Mouse (Mus musculus): ENCODE results near the gene Ttc30a1.
"Not testable (repeated sequence)": the region's sequence is repeated elsewhere in the genome, so short reads cannot be mapped to it uniquely, and the experiment has no call there.

Ttc30a1 gene

DNA sequence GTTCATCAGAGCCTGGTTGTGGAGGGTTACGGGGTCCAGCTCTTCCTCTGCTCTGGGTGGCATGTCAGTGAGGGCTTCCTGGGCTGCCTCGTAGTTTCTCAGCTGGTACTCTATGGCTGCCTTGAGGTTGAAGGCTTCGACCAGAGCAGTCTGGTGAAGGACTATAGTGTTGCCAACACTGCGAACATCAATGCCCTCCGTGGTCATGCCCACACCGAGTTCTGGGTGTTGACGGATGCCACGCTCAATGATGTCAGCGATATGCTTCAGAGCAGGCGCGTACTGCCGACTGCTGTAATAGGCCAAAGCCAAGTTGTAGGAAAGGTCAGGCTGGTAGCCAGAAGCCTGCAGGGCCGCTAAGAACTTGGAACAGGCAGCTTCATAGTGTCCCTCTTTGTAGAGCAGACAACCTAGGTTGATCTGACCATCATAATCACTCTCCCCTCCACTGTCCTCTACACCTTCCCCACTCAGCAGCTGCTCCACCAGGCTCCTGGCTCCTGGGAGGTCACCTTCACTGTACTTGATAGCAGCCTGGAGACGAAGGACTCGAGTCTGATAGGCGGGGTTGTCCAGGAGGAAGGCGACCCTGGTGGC is 44.1 kb downstream of the Ttc30a1 start:
- in situ Hi-C loops (cut with MboI; ENCODE audit: low sequenced_read_pairs): not testable (repeated sequence)

GRCm38 (mm10) chr2:75936685-75937084 is 45.1 kb downstream of the Ttc30a1 start:
- in situ Hi-C loops (cut with MboI; ENCODE audit: low sequenced_read_pairs): not testable (repeated sequence)

- in situ Hi-C loops (cut with MboI; ENCODE audit: low sequenced_read_pairs): no loop called here
These were observed 48.2 kb downstream of the Ttc30a1 start for GRCm38 (mm10) chr2:75933541-75933940.

GRCm38 (mm10) chr2:75930941-75931340 is 50.8 kb downstream of the Ttc30a1 start:
- in situ Hi-C loops (cut with MboI; ENCODE audit: low sequenced_read_pairs): no loop called here

DNA sequence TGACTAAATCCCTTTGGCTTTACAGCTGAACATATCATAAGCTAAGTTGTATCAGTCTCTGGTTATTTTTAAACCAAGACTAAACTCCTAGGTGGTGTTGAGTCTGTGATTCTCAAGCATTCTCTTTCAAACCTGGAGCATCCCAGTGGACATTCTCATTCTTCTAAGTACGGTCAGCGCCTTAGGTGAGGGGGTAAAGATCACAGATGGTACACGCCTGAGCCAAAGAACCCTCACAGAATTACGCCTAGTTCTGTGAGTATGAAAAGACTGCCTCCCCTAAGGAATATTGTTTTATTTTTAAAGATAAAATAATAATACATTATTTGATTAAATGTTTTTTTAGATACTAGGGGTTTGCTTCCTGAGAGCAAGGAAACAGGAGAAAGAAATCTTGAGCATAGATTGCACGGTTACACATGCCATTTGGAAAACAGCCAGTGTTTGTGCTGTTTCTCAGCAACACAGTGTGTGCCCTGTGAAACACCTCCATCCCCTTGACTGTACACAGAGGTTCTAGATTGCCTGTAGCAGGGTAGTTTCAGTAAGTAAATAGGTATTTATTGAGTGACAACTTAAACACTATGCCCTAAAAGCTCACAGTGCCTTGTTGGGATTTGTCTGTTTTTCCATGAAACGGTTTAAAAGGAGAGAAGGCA is 51.9 kb downstream of the Ttc30a1 start:
- in situ Hi-C loops (cut with MboI; ENCODE audit: low sequenced_read_pairs): no loop called here

- in situ Hi-C loops (cut with MboI; ENCODE audit: low sequenced_read_pairs): no loop called here
These were observed 52.6 kb downstream of the Ttc30a1 start for GRCm38 (mm10) chr2:75929141-75929540.
